Mouse (Mus musculus): ENCODE measurements at regions not wholly inside any gene's neighbourhood (a gene's known extent, or its start where the extent isn't known, plus 50 kb on each side); places are given as distances from the start of the nearest gene placed in this dataset.

DNA sequence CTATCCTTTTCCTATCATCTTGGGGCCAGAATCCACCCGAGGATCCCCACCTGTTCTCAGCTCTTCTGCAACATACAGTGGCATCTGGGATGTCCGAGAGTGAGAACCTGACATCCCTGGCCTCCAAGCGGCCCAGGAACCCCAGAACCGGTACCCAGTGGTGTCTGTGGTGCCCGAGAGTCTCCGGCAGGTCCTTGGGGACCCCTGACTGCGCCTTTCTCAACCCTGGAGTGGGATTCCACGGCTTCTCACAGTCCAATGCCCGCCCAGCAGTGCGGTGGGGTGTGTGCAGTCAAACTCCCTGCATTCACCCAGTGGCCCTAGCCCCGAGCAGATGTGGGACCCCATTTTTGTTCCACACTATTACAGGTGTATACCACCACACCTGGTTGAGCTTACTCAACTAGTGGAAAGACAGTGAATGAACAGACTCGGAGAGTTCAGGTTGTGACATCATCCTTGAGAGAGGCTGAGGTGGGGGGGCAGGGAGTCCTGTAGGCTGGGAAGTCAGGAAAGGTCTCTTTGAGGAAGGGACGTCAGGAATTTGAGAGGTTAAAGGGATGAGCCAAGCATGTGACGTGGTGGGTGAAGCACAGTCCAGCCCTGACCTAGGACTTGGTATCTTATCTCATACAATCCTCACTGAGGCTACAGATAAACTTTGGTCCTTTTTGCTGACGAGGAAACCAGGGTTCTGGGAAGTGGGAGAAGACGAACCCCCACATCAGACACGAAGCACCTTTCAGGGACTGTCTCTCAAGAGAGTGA is 67.2 kb downstream of the Dmrta2 start:
- TF ChIP-seq CTCF (IDR thresholded peaks at IDR 0.05; ENCODE audit: low read depth) (no peak), EP300 (IDR thresholded peaks at IDR 0.05; ENCODE audit: low read depth) (no peak)
